Comparison of ENCODE assay signal across 31 mouse cellular contexts in genomic region chr7:92024928-92025327, GRCm38 (mm10).
"Had no signal": no experiment of that assay in that cellular context is flagged by ENCODE, and none has a peak within 500 bp of the region (broad histone marks: within the 10 kb centered on the region; RNA-seq: fewer than 3 reads in every experiment).

No protein-coding gene starts in this region.

- DNase-seq: left cerebral cortex, postnatal 4 days; liver; liver, embryonic 13.5 days; liver, postnatal 0 days; lung, adult 18-20 months; lung, adult 2 months; lung, embryonic 14.5 days; lung, postnatal 10 days; lung, postnatal 14 days; lung, postnatal 36 days; lung, postnatal 4 days; midbrain, embryonic 14.5 days had no signal

- H3K27ac ChIP-seq: limb, embryonic 10.5 days; limb, embryonic 12.5 days; limb, embryonic 13.5 days; limb, embryonic 15.5 days; liver, embryonic 12.5 days; liver, embryonic 13.5 days; liver, embryonic 14.5 days; liver, embryonic 15.5 days; lung, embryonic 15.5 days; macrophage; midbrain, embryonic 10.5 days; midbrain, embryonic 12.5 days; midbrain, embryonic 13.5 days; midbrain, embryonic 15.5 days had no signal

- H3K9me3 ChIP-seq: limb, embryonic 10.5 days; limb, embryonic 12.5 days; limb, embryonic 13.5 days; limb, embryonic 15.5 days; liver, embryonic 12.5 days; liver, embryonic 13.5 days; liver, embryonic 15.5 days; lung, embryonic 15.5 days; megakaryocyte, embryonic 14.5 days; midbrain, embryonic 10.5 days; midbrain, embryonic 12.5 days; midbrain, embryonic 13.5 days; midbrain, embryonic 15.5 days had no signal

- H3K4me3 ChIP-seq: limb, embryonic 10.5 days; limb, embryonic 12.5 days; limb, embryonic 13.5 days; limb, embryonic 15.5 days; liver, embryonic 12.5 days; liver, embryonic 13.5 days; liver, embryonic 15.5 days; lung, embryonic 15.5 days; megakaryocyte, embryonic 14.5 days; midbrain, embryonic 10.5 days; midbrain, embryonic 12.5 days; midbrain, embryonic 13.5 days; midbrain, embryonic 15.5 days; myocyte had no signal

- H3K9ac ChIP-seq: limb, embryonic 12.5 days; limb, embryonic 13.5 days; limb, embryonic 15.5 days; liver, embryonic 12.5 days; liver, embryonic 13.5 days; liver, embryonic 14.5 days; liver, embryonic 15.5 days; liver, postnatal 0 days; lung, embryonic 14.5 days; lung, embryonic 15.5 days; midbrain, embryonic 12.5 days; midbrain, embryonic 13.5 days; midbrain, embryonic 15.5 days had no signal

- H3K27me3 ChIP-seq: limb, embryonic 12.5 days; limb, embryonic 13.5 days; limb, embryonic 15.5 days; liver, embryonic 12.5 days; liver, embryonic 13.5 days; liver, embryonic 15.5 days; lung, embryonic 15.5 days; megakaryocyte, embryonic 14.5 days; midbrain, embryonic 12.5 days; midbrain, embryonic 13.5 days; midbrain, embryonic 15.5 days had no signal

- H3K36me3 ChIP-seq: limb, embryonic 10.5 days; limb, embryonic 12.5 days; limb, embryonic 13.5 days; limb, embryonic 15.5 days; liver, embryonic 12.5 days; liver, embryonic 13.5 days; liver, embryonic 15.5 days; lung, embryonic 15.5 days; midbrain, embryonic 10.5 days; midbrain, embryonic 12.5 days; midbrain, embryonic 13.5 days; midbrain, embryonic 15.5 days had no signal

- H3K4me1 ChIP-seq: limb, embryonic 10.5 days; limb, embryonic 12.5 days; limb, embryonic 13.5 days; limb, embryonic 15.5 days; liver, embryonic 12.5 days; liver, embryonic 13.5 days; liver, embryonic 15.5 days; lung, embryonic 15.5 days; midbrain, embryonic 10.5 days; midbrain, embryonic 12.5 days; midbrain, embryonic 13.5 days; midbrain, embryonic 15.5 days had no signal

- H3K4me2 ChIP-seq: limb, embryonic 12.5 days; limb, embryonic 13.5 days; limb, embryonic 15.5 days; liver, embryonic 11.5 days; liver, embryonic 12.5 days; liver, embryonic 13.5 days; liver, embryonic 15.5 days; lung, embryonic 14.5 days; lung, embryonic 15.5 days; midbrain, embryonic 11.5 days; midbrain, embryonic 12.5 days; midbrain, embryonic 13.5 days; midbrain, embryonic 15.5 days had no signal

- ATAC-seq: liver, embryonic 12.5 days; lung, postnatal 0 days; midbrain, embryonic 13.5 days; midbrain, embryonic 15.5 days; midbrain, embryonic 16.5 days had no signal
